Mouse (Mus musculus) G1E (cell line): ENCODE results near the gene Tmem63b.

Experiments
- CTCF ChIP-seq: IDR thresholded peaks from 2 replicates; pipeline ENCODE4 v1.5.1; 2012; ENCODE audit warnings: low read depth, low read length, inconsistent platforms, mixed read lengths
- GATA1 ChIP-seq: IDR thresholded peaks from 2 replicates; pipeline ENCODE4 v1.6.1; 2012; ENCODE audit warnings: borderline replicate concordance, low read length, inconsistent platforms, mixed read lengths
- TAL1 ChIP-seq: conservative IDR thresholded peaks from 2 replicates; pipeline ENCODE4 v1.6.1; 2012; ENCODE audit warnings: low read depth, low read length, inconsistent platforms, mixed read lengths

GRCm38 (mm10) chr17:45724574-45724921 is 37.8 kb upstream of the Tmem63b start:
- no peak for TF ChIP-seq CTCF
- TF ChIP-seq TAL1: no peak
- TF ChIP-seq GATA1: no peak
